Mouse (Mus musculus) heart, embryonic 14.5 days (tissue): ENCODE measurements around the gene Tbx19. TPM values are rescaled to one million over a fixed set of nuclear protein-coding genes. Genes with fewer than 3 reads are reported as not detected.

Experiments
- ATAC-seq: fragments of 200-750 bp; cut with Nextera tagmentation; 2 replicates; pipeline ENCODE4 v1.8.0; 2017; ENCODE audit warnings: low read depth, moderate TSS enrichment; ENCODE audit not compliant: insufficient number of reproducible peaks, insufficient read depth, low FRiP score
- H3K27ac ChIP-seq, 2 experiments: fragments of 200-500 bp in 1 of 2; fragments of 300-500 bp in 1 of 2; sonication (generic) in 1 of 2; replicated peaks in 1 of 2; 2 replicates each; pipeline ENCODE4 v1.5.1; 2012 to 2014; ENCODE audit warnings: low read depth in 2 of 2, low read length in 2 of 2, control low read depth in 1 of 2, mild to moderate bottlenecking in 1 of 2, mixed read lengths in 1 of 2; ENCODE audit not compliant: control insufficient read depth in 1 of 2, insufficient read depth in 1 of 2
- H3K27me3 ChIP-seq: fragments of 300-500 bp; sonication (generic); 2 replicates; pipeline ENCODE4 v1.6.1; 2014; ENCODE audit warnings: mild to moderate bottlenecking, low read length, control low read depth; ENCODE audit not compliant: control insufficient read depth, insufficient read depth
- H3K36me3 ChIP-seq: fragments of 300-500 bp; sonication (generic); 2 replicates; pipeline ENCODE4 v1.6.1; 2014; ENCODE audit warnings: mild to moderate bottlenecking, control low read depth, low read length, mixed read lengths; ENCODE audit not compliant: control insufficient read depth, insufficient read depth
- H3K4me1 ChIP-seq, 2 experiments: fragments of 200-500 bp in 1 of 2; fragments of 300-500 bp in 1 of 2; sonication (generic) in 1 of 2; 2 replicates each; pipeline ENCODE4 v1.6.1; 2012 to 2014; ENCODE audit warnings: low read length in 2 of 2, control low read depth in 1 of 2, mixed read lengths in 1 of 2; ENCODE audit not compliant: control insufficient read depth in 2 of 2, insufficient read depth in 2 of 2
- H3K4me2 ChIP-seq: fragments of 300-500 bp; sonication (generic); 2 replicates; pipeline ENCODE4 v1.6.1; 2014; ENCODE audit warnings: mild to moderate bottlenecking, low read length
- H3K4me3 ChIP-seq, 2 experiments: fragments of 200-500 bp in 1 of 2; fragments of 300-500 bp in 1 of 2; sonication (generic) in 1 of 2; 2 replicates each; pipeline ENCODE4 v1.5.1; 2012 to 2014; ENCODE audit warnings: low read length in 2 of 2, mild to moderate bottlenecking in 2 of 2, control low read depth in 1 of 2, low read depth in 1 of 2, moderate library complexity in 1 of 2; ENCODE audit not compliant: control insufficient read depth in 1 of 2, insufficient read depth in 1 of 2
- H3K9ac ChIP-seq: fragments of 300-500 bp; sonication (generic); 2 replicates; pipeline ENCODE4 v1.6.1; 2014; ENCODE audit warnings: mild to moderate bottlenecking, low read length
- H3K9me3 ChIP-seq: fragments of 300-500 bp; sonication (generic); 2 replicates; pipeline ENCODE4 v1.6.1; 2016; ENCODE audit warnings: low read length, control low read depth; ENCODE audit not compliant: control insufficient read depth
- WGBS: fragments of 180-500 bp; shearing (Covaris S2); extraction: QIAGEN DNeasy Blood & Tissue Kit; methylation state at CpG from one replicate; pipeline ENCODE4 v1.1.7; 2014; 5-methylcytosine and 5-hydroxymethylcytosine counted together
- polyA plus RNA-seq: library from polyadenylated mRNA; unstranded; fragments of >200 nt; fragmentation: Nextera tagmentation; extraction: Ambion mirVana; gene quantifications from 2 replicates; pipeline ENCODE4 v1.2.1, GENCODE M21; 2014

Gene Tbx19
- not detected in 2 replicates for polyA plus RNA-seq

DNA sequence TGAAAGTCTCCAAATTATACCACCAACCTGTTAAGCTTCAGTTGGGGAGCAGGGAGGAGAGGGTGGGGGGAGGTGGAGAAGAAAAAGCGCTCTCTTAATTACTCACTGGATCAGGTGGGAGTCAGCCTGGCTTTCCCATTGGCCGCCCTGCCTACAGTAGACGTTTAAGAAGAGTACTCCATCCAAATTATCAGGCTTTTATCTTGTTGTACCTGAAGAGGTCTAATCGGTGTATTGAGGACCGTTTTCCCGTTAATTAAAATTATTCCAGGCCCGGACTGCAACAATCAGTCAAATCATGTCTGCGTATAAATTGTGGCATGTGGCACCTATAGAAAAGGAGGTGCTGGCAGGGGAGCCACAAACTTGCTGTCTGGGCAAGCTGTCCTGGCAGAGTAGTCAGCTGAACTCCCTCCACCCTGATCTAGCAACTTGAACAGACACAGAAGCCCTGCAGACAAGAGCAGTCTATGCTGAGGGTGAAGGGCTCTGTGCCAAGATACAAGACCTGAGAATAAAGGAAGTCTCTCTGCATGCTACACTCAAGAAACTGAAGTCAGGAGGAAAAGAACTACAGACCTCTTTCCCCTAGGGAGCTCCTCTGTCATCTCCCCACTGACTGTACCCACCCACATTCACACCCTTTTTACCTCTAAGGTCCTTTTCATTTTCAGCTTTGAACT lies at the start of gene Tbx19:
Gene Tbx19 (minus strand): TSS at position 51 of the 683 bp plus-strand sequence.
- H3K4me3 ChIP-seq, result no peak within 1 kb of the TSS
- 80% methylated on average over 8 of the region's 8 CpGs for WGBS
- no peak within 1 kb of the TSS for H3K27ac ChIP-seq
- no peaks in the 10 kb centered on the region for H3K36me3 ChIP-seq
- 0 out of 2 replicates have a peak, but pooled peaks cover 3% of the 10 kb centered on the region for H3K9me3 ChIP-seq
- no peak within 1 kb of the TSS for H3K9ac ChIP-seq
- H3K4me2 ChIP-seq, result no peak within 1 kb of the TSS
- ATAC-seq, result no peak
- H3K4me1 ChIP-seq, result no peaks in the 10 kb centered on the region
- no peaks in the 10 kb centered on the region for H3K27me3 ChIP-seq

DNA sequence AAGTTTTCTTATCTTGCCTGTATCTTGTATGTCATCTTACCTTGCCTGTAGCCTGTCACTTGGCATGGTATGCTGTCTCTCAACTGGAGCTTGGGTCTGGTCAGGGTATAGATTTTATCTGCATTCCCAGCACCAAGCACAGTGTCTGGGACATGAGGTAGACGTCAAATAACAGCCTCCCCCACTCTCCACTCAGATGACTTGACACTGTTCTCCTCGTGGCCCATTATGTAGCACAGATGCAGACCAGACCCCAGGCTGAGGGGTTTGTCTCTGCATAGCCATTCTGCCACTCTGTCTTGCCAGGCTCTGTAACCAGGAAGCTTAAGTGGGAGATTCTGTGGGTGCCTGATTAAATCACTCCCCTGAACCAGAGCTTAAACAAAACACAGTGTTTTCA lies 45.0 kb upstream of the Tbx19 start:
- 0% methylated on average over 2 of the region's 2 CpGs for WGBS
- no peak for ATAC-seq
- Histone ChIP-seq H3K9ac (no peak overlapping the region), H3K27me3 (no peaks in the 10 kb centered on the region), H3K4me3 (no peak overlapping the region), H3K4me1 (peaks cover 0 to 3% of the 10 kb centered on the region in 2 experiments; a peak in 1 of 4 replicates), H3K27ac (no peak overlapping the region; a peak in 1 of 4 replicates), H3K9me3 (no peaks in the 10 kb centered on the region), H3K4me2 (no peak overlapping the region), H3K36me3 (no peaks in the 10 kb centered on the region)

DNA sequence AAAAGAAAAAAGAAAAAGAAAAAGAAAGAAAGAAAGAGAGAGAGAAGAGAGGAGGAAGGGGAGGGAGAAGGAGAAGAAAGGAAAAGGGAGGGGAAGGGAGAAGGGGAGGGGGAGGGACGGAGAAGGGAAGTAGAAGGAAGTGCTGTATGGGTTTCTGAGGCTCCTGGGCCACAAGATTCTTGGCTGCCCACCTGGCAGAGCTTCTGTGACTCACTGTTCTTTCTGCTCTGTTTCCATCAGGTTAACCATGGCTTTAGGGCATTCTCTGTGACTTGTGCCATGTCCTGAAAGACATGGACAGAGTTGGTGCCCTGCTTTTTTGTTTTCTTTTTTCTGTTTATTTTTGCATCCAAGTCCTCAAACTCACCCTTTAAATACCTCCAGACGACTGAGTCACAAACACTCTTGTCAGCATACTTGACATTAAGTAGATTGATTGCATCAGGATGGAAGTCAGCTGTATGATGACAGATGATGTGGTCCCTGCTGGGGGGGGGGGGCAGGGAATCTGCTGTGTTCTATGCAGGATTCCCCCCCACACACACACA lies 43.0 kb upstream of the Tbx19 start:
- no peak overlapping the region for H3K27ac ChIP-seq
- peaks cover 0 to 3% of the 10 kb centered on the region in 2 experiments; a peak in 1 of 4 replicates for H3K4me1 ChIP-seq
- H3K36me3 ChIP-seq, result no peaks in the 10 kb centered on the region
- H3K9me3 ChIP-seq, result no peaks in the 10 kb centered on the region
- H3K9ac ChIP-seq, result no peak overlapping the region
- ATAC-seq, result no peak
- WGBS, result 40% methylated on average over 2 of the region's 2 CpGs
- H3K27me3 ChIP-seq, result no peaks in the 10 kb centered on the region
- H3K4me3 ChIP-seq, result no peak overlapping the region
- H3K4me2 ChIP-seq, result no peak overlapping the region

DNA sequence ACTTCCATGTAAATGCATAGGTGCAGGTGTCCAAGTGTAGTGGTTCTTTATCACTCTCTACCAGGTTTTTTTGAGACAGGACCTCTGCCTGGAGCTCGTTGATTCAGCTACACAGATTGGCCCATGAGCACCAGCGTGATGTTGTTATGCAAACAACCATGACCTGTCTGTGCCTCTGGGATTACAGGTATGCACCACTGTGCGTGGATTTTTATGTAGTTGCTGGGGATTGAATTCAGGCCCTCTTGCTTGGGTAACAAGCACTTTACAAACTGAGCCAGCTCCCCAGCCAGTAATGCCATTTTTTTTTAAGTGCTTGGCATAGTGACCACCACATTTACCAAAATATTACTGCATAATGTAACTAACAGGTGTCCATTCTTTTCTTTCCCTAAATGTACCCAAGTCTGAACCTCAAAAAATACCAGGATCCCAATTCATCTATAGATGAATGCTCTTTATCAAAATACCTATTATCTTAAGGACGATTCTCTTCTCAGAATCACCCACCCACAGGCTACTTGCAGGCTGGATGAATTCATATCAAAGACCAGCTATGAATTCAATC lies 41.0 kb upstream of the Tbx19 start:
- Histone ChIP-seq H3K4me3 (no peak overlapping the region), H3K36me3 (no peaks in the 10 kb centered on the region), H3K9ac (no peak overlapping the region), H3K4me1 (peaks cover 0 to 3% of the 10 kb centered on the region in 2 experiments; a peak in 1 of 4 replicates), H3K27ac (no peak overlapping the region), H3K9me3 (no peaks in the 10 kb centered on the region), H3K4me2 (no peak overlapping the region), H3K27me3 (no peaks in the 10 kb centered on the region)
- no peak for ATAC-seq
- WGBS, result 73% methylated on average over 4 of the region's 4 CpGs

DNA sequence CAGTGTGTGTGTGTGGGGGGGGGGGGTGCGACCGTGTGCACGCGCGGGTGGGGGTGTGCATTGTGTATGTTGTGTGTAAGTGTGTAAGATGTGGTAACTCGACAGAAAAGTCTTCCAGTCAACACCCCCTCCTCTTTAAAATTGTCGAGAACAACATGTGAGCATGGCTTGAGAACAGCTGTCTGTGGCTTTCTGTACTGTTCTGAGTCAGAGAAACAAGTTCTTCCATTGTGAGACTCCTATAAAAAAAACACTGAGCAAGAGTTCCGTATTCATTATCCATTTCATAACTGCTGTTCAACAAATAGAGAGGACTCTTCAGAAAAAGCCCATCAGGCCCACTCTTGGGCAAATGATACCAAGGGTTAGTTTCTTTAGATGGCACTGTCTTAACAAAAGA lies 40.2 kb upstream of the Tbx19 start:
- no peak for ATAC-seq
- Histone ChIP-seq H3K9me3 (no peaks in the 10 kb centered on the region), H3K4me1 (peaks cover 0 to 3% of the 10 kb centered on the region in 2 experiments; a peak in 1 of 4 replicates), H3K27ac (no peak overlapping the region), H3K9ac (no peak overlapping the region), H3K4me3 (no peak overlapping the region), H3K36me3 (no peaks in the 10 kb centered on the region), H3K27me3 (no peaks in the 10 kb centered on the region), H3K4me2 (no peak overlapping the region)
- 74% methylated on average over 8 of the region's 8 CpGs for WGBS

DNA sequence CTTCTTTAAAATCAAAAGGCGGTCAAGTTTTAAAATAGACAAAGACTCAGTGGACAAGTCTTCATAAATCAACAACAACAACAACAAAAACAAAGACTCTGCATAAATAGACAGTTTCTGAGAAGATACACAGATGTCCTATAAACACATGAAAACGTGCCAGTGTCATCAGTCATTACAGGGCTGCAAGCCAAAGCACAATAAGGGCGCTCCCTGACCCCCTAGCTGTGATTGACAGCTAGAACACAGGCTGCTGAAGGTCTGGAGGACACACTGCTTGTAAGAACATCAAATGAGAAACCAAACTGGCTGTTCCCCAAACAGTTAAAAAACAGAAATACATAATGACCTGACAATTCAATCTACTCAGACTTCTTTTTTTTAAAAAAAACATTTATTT lies 39.1 kb upstream of the Tbx19 start:
- H3K4me2 ChIP-seq, result no peak overlapping the region
- H3K9ac ChIP-seq, result no peak overlapping the region
- no peaks in the 10 kb centered on the region for H3K27me3 ChIP-seq
- H3K36me3 ChIP-seq, result no peaks in the 10 kb centered on the region
- 68% methylated on average over 3 of the region's 3 CpGs for WGBS
- peaks cover 0 to 6% of the 10 kb centered on the region in 2 experiments; a peak in 2 of 4 replicates for H3K4me1 ChIP-seq
- H3K4me3 ChIP-seq, result no peak overlapping the region
- ATAC-seq, result no peak
- H3K27ac ChIP-seq, result no peak overlapping the region
- H3K9me3 ChIP-seq, result no peaks in the 10 kb centered on the region

DNA sequence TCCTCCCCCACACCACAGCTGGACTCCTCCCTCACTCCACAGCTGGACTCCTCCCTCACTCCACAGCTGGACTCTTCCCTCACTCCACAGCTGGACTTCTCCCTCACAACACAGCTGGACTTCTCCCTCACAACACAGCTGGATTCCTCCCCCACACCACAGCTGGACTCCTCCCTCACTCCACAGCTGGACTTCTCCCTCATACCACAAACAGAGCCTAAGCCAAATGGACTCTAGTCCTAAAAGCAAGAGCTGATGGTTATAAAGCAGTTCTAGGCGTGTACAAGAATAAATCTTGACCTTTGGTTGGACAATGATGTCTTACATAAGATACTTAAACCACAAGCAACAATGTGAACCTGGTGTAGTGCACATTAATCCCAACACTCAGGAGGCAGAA lies 38.4 kb upstream of the Tbx19 start:
- H3K9me3 ChIP-seq, result no peaks in the 10 kb centered on the region
- H3K4me1 ChIP-seq, result peaks cover 0 to 6% of the 10 kb centered on the region in 2 experiments; a peak in 2 of 4 replicates
- no peak overlapping the region for H3K9ac ChIP-seq
- H3K4me3 ChIP-seq, result no peak overlapping the region
- H3K4me2 ChIP-seq, result no peak overlapping the region
- H3K36me3 ChIP-seq, result no peaks in the 10 kb centered on the region
- no peak overlapping the region for H3K27ac ChIP-seq
- WGBS, result 65% methylated on average over 1 of the region's 1 CpGs
- no peaks in the 10 kb centered on the region for H3K27me3 ChIP-seq
- no peak for ATAC-seq
